Mouse (Mus musculus) spleen, postnatal 10 days (tissue): ENCODE data around the gene Poc1b.
A peak's percentile ranks its signal among the peaks of the same experiment; 100 is the strongest.

Experiments
- DNase-seq, 2 experiments: peaks; one replicate each; pipeline ENCODE4 v3.0.0; 2021 to 2022; ENCODE audit warnings: low spot score in 2 of 2

Gene Poc1b

GRCm38 (mm10) chr10:99115471-99116236 lies 8.8 kb downstream of the Poc1b start:
- no peak for DNase-seq

GRCm38 (mm10) chr10:99116237-99116632 lies 9.4 kb downstream of the Poc1b start:
- no peak for DNase-seq

- peak in 1 of 2 experiments; percentile 3 for DNase-seq
Measured at GRCm38 (mm10) chr10:99116650-99117615, 10.1 kb downstream of the Poc1b start.

DNA sequence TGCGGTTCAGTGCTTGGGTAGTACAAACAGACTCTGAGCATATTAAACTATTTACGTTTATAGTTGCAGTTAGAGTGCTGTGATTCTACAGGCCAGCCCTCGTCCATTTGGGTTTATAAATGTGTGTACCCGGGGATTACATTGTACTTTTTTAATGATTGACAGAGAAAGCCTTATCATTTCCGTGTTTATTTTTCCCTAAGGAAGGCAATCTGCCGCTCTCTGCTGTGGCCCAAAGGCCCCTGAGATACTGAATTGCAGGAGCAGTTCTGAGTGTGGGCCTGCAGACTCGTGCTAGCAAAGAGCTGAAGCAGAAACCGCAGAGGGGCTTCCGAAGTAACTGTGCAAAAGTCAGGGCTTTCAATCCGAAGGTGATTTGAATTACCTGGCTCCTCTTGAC lies 11.0 kb downstream of the Poc1b start:
- peak in 1 of 2 experiments; percentile 0 for DNase-seq

DNA sequence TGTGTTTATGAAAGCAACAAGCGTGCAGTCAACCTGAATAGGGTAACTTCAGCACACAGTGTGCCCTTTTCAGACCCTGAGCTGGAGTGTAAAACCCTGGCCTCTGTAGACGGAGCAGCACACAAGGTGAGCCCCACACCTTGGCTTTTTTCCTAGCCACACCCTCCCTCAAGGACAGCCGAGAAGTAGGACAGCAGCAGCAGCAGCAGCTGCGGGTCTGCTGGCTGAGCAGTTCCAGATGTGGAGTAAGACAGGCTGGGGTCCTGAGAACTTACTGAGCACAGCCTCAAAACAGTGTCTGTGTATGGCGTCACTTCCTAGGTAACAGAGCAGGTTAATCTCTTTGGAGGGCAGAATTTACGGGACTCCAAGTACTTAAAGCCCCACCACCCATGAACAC lies 11.9 kb downstream of the Poc1b start:
- no peak for DNase-seq

GRCm38 (mm10) chr10:99119471-99119870 lies 12.6 kb downstream of the Poc1b start:
- DNase-seq, result no peak

DNA sequence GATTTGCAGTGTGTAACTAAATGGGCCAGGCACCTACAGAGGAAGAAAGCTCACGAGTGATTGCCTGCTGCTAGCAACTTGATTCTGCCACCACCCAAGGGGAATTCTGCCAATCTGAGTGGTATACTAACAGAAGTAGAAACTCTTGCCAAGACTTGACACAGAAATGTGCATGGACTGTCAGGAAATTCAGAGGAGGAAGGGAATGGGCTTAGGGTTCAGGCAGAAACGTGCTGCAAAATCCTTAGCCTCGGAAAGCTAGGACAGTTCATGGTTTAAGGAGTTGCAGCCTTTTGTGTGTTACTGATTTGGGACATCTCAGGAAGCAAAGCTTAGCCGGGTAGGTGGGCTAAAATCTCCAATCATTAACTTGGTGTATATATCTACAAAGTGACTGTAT lies 19.4 kb downstream of the Poc1b start, which contains the start of gene Phxr2:
Gene Phxr2 (minus strand): TSS at position 101 of the 400 bp plus-strand sequence.
- no peak for DNase-seq

GRCm38 (mm10) chr10:99126954-99127353 lies 20.1 kb downstream of the Poc1b start:
- DNase-seq, result peak in 1 of 2 experiments; percentile 72

- DNase-seq, result peak in 1 of 2 experiments; percentile 56
Measured at GRCm38 (mm10) chr10:99127691-99128261, 20.9 kb downstream of the Poc1b start.

DNA sequence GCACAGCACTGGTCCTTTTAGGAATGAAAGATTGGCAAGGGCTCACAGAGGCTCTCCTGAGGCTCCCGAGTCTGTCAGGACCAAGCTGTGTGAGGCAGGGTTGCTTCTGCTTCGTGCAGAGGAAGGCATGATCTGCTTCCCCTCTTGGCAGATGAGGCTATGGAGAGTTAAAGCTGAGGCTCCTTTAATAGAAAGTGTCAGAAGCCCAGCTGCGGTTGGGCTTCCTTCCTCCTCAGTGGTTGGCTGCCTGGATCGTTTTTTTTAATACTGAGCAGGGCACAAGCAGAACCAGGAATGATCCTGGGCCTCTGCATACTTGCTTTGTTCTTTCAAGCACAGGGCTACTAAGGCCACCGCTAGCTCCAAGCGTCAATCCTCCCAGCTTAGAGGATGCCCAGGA lies 23.8 kb downstream of the Poc1b start:
- DNase-seq, result peak in 1 of 2 experiments; percentile 35

DNA sequence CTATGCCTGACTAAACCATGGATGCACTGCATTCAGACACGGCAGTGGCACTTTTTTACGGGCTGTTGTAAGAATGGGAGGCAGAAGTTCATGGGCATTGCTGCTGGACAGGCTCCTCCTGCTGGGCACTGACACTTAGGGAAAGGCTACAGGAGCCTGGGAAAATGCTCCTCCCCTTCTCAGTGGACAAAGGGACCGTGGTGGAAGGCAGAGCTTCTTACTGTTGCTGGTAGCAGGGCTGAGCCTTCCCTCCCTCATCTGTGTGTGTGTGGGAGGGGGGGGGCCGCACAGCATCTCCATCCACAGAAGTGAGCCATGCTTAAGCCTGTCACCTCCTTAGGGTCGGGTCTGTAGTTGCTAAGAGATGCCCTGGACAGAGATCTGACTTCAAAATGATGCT lies 24.5 kb downstream of the Poc1b start:
- DNase-seq, result no peak

DNA sequence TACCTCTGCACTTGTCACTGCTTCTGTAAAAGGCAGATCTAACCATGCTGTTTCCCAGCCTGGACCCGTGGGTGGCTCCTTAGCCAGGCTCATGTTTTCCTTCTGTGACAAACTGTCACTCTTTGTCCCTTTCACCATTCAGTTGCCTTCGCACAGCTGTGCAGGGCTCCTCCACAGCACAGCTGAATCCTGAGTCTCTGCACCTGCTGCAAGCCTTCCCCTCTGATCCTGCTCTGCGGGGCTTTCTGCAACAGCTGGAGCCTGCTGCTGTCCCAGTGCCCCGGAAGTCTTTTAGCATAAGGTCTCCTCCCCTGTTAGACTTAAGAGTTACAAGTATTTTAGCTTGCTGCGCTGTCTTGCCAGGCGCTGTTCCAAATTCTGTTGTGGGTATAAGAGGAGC lies 25.4 kb downstream of the Poc1b start:
- peak in 1 of 2 experiments; percentile 39 for DNase-seq

DNA sequence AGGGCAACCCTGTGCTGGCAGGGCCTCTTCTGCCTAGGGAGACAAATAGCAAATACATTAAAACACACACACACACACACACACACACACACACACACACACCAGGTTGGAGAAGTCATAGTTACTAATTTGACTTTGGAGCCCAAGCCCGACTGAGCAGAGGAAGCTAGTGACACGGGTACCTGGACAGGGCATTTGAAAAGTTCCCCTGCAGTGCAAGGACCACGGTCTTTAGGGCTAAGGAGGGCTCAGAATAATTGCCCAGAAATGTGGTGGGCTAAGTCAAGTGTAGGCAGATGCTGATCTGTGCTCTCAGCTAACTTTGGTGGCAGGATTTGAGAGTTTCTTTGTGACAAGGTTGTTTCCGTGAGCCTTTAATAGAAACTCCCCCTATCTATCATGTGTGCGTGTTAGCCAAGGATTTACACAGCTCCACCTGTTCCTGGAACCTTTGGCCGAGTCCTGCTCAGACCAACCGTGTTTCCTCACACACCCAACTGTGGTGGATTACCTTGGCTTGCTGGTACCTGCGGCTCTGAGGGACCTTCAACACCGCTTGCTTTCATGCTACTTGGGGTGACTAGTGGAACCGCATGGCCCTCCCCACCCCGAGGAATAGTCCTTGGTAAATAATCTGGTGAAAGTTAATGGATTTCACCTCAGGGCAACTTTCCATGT lies 25.9 kb downstream of the Poc1b start:
- DNase-seq, result no peak

DNA sequence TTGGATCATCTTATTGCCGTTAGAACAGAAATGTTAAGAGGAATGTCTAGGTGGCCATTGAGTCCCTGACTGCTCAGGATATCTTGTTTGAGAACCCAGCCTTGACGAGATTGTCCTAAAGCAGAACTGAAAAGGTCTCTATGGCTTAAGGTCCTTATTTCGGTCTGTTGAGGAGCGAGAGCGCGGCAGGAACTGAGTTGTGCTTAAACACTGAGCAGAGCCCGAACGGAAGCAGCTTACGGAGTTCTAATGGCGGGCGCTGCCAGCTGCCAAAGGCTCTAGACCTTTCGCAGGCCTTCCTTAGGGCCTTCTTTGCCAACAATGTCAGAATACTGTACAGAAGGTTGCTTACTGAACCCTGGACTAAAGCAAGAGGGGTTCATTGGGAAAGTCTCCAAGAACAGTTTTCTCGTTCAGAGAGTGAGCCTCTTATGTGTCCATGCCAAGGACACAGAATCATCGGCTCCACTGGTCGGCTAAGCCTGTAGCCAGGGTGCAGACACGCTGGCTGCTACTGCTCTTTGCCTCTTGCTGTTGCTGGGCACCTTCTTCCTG lies 26.6 kb downstream of the Poc1b start:
- DNase-seq, result peak in 1 of 2 experiments; percentile 48

GRCm38 (mm10) chr10:99136337-99136736 lies 29.5 kb downstream of the Poc1b start:
- DNase-seq, result no peak

- DNase-seq, result no peak
Measured at GRCm38 (mm10) chr10:99145611-99146010, 38.8 kb downstream of the Poc1b start.

DNA sequence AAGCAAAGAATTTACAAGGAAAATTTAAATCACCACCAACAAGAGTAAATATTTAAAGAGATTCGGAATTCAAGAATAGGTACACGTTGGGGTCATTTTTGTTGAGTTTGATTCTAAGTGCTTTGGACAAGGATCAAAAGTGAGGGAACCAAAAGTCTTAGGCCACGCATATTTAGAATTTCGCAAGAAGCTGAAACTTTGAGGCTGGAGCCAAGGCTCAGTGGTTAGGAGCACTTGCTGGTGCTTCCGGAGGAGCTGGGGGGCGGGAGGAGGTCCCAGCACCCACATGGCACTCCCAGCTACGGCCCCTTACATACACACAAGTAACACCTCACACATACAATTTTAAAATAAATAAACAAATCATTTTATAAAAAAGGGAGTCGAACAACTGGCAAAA lies 39.8 kb downstream of the Poc1b start:
- DNase-seq, result no peak

DNA sequence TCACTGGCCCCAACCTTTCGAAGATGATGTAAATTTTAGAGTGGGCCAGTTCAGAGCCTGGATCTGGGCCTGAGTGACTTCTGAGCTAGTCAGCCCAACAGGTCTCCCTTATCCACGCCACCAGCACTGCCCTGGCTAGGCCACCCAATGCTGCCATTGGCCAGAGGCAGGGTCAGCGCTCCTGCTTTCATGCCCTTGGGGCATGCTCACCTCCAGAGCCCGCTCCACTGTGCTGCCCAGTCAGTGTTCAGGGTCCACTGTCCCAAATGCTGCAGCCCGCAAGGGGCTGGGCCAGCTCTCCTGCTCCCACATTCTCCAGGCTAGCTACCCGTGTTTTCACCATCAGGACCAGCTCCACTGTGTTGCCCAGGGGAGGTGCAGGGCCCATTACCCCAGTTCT lies 43.2 kb downstream of the Poc1b start:
- DNase-seq, result no peak

GRCm38 (mm10) chr10:99151580-99151979 lies 44.7 kb downstream of the Poc1b start:
- DNase-seq, result no peak

- DNase-seq, result peak in 1 of 2 experiments; percentile 72
Measured at GRCm38 (mm10) chr10:99152063-99152462, 45.2 kb downstream of the Poc1b start.

DNA sequence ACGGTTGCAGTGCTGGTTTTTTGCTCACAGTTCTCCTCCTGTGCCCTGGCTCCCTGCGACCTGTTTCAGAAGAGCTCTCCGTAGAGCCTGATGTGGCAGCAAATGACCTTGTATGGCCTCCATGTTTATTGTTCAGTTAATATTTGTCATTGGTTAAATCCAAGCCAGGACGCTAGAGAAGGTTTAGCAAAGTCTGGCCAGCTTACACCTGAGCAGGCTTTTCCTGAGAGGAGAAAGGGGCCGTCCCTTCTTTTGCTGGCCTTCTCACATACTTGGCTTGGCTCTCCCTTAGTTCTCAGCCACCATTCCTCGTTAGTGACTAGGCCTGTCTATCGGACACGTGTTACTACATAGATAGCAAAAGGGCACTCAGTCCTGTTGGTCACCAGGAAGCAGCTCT lies 47.8 kb downstream of the Poc1b start:
- DNase-seq, result no peak
